Mouse (Mus musculus) testis, adult 2 months (tissue): ENCODE data around the gene Iqsec2. TPM values are rescaled to one million over a fixed set of nuclear protein-coding genes. Genes with fewer than 3 reads are reported as not detected.

Experiments used
- H3K27ac ChIP-seq: fragments of 200-500 bp; 2 replicates; pipeline ENCODE4 v1.5.1; 2012; ENCODE audit warnings: low read depth, low read length; ENCODE audit not compliant: control insufficient read depth, insufficient read depth
- H3K27me3 ChIP-seq: fragments of 200-500 bp; 2 replicates; pipeline ENCODE4 v1.6.1; 2012; ENCODE audit warnings: mild to moderate bottlenecking, low read length, moderate library complexity; ENCODE audit not compliant: control insufficient read depth, insufficient read depth
- H3K36me3 ChIP-seq: fragments of 200-500 bp; 2 replicates; pipeline ENCODE4 v1.6.1; 2012; ENCODE audit warnings: mild to moderate bottlenecking, low read length; ENCODE audit not compliant: control insufficient read depth, insufficient read depth
- H3K4me1 ChIP-seq: fragments of 200-500 bp; 2 replicates; pipeline ENCODE4 v1.6.1; 2012; ENCODE audit warnings: low read length; ENCODE audit not compliant: control insufficient read depth, insufficient read depth
- H3K4me3 ChIP-seq: fragments of 200-500 bp; 2 replicates; pipeline ENCODE4 v1.5.1; 2012; ENCODE audit warnings: low read depth, mild to moderate bottlenecking, low read length, moderate library complexity, mixed read lengths; ENCODE audit not compliant: control insufficient read depth
- CTCF ChIP-seq: fragments of 200-500 bp; IDR thresholded peaks from 2 replicates; pipeline ENCODE4 v1.5.1; 2012; ENCODE audit warnings: low read depth, mild to moderate bottlenecking, inconsistent platforms, low read length, moderate library complexity; ENCODE audit not compliant: control insufficient read depth, insufficient read depth, insufficient replicate concordance
- POLR2A ChIP-seq: fragments of 200-500 bp; IDR thresholded peaks from 2 replicates; pipeline ENCODE4 v1.6.1; 2012; ENCODE audit warnings: low read depth, mild to moderate bottlenecking, inconsistent platforms, low read length, moderate library complexity; ENCODE audit not compliant: control insufficient read depth
- polyA plus RNA-seq: library from polyadenylated mRNA; depleted of rRNA; stranded (reverse); fragments of >200 nt; gene quantifications from 2 replicates; pipeline ENCODE4 v1.2.3, GENCODE M21; 2012

The Iqsec2 gene
- polyA plus RNA-seq, 1 experiment, result 1.9 TPM

GRCm38 (mm10) chrX:152146691-152147090 is 2.6 kb downstream of the Iqsec2 start:
- H3K4me3 ChIP-seq, result no peak overlapping the region
- peaks cover 2% of the 10 kb centered on the region; the same call in 1 of the 2 replicates for H3K4me1 ChIP-seq
- H3K27ac ChIP-seq, result no peak overlapping the region
- H3K27me3 ChIP-seq, result no peaks in the 10 kb centered on the region
- H3K36me3 ChIP-seq, result no peaks in the 10 kb centered on the region
- TF ChIP-seq CTCF, result no peak
- TF ChIP-seq POLR2A, result no peak

- no peak for TF ChIP-seq POLR2A
- peak; percentile 40; the same call in 1 of the 2 replicates for TF ChIP-seq CTCF
- H3K27ac ChIP-seq, result no peak overlapping the region
- no peaks in the 10 kb centered on the region for H3K27me3 ChIP-seq
- H3K4me1 ChIP-seq, result peaks cover 2% of the 10 kb centered on the region; the same call in 1 of the 2 replicates
- no peak overlapping the region for H3K4me3 ChIP-seq
- H3K36me3 ChIP-seq, result no peaks in the 10 kb centered on the region
Observed at GRCm38 (mm10) chrX:152147451-152148116, 3.5 kb downstream of the Iqsec2 start.

DNA sequence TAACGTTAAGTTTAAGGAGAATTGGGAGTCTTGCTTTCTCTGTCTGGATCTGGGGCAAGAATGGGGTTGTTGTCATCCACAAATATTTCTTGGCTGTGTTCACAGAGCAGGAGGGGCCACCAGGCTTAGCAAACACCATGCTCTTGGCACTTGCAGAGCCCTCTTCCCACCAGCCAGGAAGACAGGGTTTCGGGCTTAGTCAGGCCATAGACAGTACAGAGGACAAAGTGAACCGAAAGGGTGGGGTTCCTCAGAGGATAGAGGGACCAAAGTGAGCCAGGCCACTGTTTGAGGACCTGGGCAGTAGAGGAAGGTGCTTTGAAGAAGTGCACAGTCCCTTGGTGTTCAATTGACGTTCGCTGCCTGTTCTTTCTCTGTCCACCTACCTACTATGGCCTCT is 4.6 kb downstream of the Iqsec2 start:
- no peak overlapping the region for H3K4me3 ChIP-seq
- TF ChIP-seq CTCF, result no peak
- no peaks in the 10 kb centered on the region for H3K27me3 ChIP-seq
- peaks cover 1% of the 10 kb centered on the region; the same call in 1 of the 2 replicates for H3K4me1 ChIP-seq
- H3K36me3 ChIP-seq, result no peaks in the 10 kb centered on the region
- H3K27ac ChIP-seq, result no peak overlapping the region

DNA sequence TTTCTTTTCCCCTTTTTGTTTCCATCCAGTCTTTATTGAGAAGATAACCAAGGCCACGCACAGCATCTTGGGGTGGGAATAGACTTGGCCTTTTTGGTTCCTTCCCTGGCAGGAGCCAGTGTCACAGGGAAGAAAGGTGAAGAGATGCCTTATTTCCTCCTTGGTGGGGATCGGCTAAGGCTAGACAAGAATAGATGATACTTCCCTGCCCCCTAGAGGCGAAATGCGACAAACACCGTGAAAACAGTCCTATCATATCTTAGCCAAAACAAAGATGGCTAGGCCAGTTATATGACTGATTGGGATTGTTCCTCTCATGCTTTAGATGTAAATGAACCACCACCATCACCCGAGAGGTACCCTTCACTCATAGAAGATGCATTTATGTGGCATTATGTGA is 7.6 kb downstream of the Iqsec2 start:
- Histone ChIP-seq H3K4me1 (no peaks in the 10 kb centered on the region), H3K4me3 (no peak overlapping the region), H3K27ac (no peak overlapping the region), H3K36me3 (no peaks in the 10 kb centered on the region), H3K27me3 (no peaks in the 10 kb centered on the region)
- TF ChIP-seq CTCF (peak; percentile 14; the same call in 1 of the 2 replicates), POLR2A (no peak)

GRCm38 (mm10) chrX:152158294-152158693 is 14.2 kb downstream of the Iqsec2 start:
- no peak for TF ChIP-seq CTCF
- TF ChIP-seq POLR2A, result no peak
- no peak overlapping the region for H3K27ac ChIP-seq
- no peaks in the 10 kb centered on the region for H3K27me3 ChIP-seq
- no peaks in the 10 kb centered on the region for H3K4me1 ChIP-seq
- H3K4me3 ChIP-seq, result no peak overlapping the region
- no peaks in the 10 kb centered on the region for H3K36me3 ChIP-seq

GRCm38 (mm10) chrX:152161404-152161803 is 17.3 kb downstream of the Iqsec2 start:
- Histone ChIP-seq H3K27me3 (no peaks in the 10 kb centered on the region), H3K36me3 (no peaks in the 10 kb centered on the region), H3K4me3 (no peak overlapping the region), H3K27ac (no peak overlapping the region), H3K4me1 (no peaks in the 10 kb centered on the region)
- TF ChIP-seq CTCF (no peak), POLR2A (no peak)

- H3K36me3 ChIP-seq, result no peaks in the 10 kb centered on the region
- TF ChIP-seq CTCF (no peak), POLR2A (no peak)
- no peaks in the 10 kb centered on the region for H3K4me1 ChIP-seq
- H3K27me3 ChIP-seq, result no peaks in the 10 kb centered on the region
- H3K27ac ChIP-seq, result no peak overlapping the region
- H3K4me3 ChIP-seq, result no peak overlapping the region
Observed at GRCm38 (mm10) chrX:152164061-152164460, 20.0 kb downstream of the Iqsec2 start.
